Mouse (Mus musculus): ENCODE results near the gene 2210408I21Rik. TPM values are rescaled to one million over a fixed set of nuclear protein-coding genes. Genes with fewer than 3 reads are reported as not detected.

2210408I21Rik gene
- total RNA-seq, 2 experiments from 2014 or later: 19.0 to 21.9 TPM

- DNase-seq (ENCODE audit: low spot score in 2 of 2): peak in 1 of 2 experiments; percentile 26
Observed at GRCm38 (mm10) chr13:77275172-77275747, 139.9 kb downstream of the 2210408I21Rik start.

DNA sequence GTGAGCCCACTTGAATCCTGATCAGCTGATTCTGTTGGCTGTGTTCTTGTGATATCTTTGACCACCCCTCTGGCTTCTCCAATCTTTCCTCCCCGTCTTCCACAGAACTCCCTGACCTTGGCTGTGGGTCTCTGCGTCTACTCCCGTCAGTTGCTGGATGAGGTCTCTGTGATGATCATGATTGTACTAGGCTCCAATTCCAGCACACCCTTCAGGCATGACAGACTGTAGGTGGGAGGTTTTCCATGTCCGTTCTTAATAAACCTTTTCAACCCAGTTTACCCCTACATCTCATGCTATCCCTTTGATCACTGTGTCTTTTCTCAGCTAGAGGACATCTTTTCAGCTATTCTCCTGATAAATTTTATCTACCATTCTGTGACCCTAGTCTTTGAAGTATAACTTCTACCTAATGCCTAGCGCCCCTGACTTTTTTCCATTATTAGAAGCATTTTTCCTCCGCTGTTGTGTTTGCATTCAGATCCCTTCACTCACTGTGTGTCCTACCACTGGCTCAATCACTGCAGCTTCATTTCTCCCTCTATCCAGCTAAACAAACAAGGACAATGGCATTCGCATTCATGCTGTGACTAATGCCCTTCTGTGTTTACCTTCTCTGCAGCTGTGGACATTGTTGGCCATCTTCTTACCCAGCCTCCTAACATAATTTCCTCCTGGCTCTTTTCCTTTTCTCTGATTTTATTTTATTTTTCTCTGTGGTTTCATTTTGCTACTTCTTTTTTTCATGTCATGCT, 143.5 kb downstream of the 2210408I21Rik start:
- DNase-seq (ENCODE audit: low spot score in 2 of 2): no peak

DNA sequence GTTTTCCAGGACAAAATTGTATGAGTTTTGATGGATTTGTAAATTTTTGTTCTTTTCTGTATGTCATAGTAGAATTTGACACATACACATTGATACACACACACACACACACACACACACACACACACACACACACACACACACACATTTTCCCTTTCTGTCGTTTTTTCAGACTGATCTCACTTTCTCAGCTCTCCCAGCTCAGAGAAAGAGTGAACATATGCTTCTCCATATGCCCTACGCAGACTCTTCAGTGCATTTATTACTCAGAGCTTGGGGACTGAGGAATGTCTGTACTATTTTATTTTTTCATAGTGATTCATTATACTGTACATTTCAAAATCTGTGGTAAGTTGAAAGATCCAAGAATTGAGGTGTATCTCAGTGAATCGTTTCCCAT, 160.2 kb downstream of the 2210408I21Rik start:
- peak; percentile 18 to 72 for DNase-seq (ENCODE audit: low spot score in 2 of 2)

GRCm38 (mm10) chr13:77324101-77324500, 188.8 kb downstream of the 2210408I21Rik start:
- DNase-seq (ENCODE audit: low spot score in 2 of 2): no peak

DNA sequence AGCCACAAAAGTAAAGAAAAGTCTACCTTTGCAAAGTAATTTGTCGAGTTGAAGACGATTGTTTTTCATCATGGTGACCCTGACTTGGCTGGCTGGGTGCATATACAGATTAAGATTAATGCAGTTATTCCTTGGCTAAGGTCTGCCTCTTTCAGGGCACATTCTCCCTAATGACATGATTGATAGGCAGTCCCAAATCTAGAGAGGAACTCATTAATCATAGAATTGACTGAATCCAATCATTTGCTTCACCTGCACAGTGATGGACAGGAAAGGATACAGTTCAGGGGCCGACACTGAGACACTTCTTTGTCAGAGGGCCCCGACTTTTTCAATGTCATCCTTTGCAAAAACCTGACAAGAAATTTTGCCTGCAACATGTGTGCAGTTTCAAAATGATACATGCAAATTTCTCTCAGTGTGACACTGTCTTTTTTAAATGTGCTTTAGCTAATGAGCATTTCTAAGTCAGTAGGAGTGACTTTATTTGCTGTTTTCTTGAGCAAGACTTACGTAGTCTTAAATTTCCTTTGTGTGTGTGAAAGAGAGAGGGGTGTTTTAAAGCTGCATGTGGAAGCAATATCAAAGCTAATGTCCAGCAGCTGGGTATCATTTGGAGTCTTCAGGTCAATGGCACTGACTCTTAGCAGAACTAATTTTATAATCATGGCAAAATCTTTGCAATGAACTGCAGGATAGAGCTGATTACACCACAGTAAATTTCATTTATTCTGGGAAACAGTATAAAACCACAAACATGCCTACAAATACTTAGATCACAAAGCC, 191.0 kb downstream of the 2210408I21Rik start:
- no peak for DNase-seq (ENCODE audit: low spot score in 2 of 2)

GRCm38 (mm10) chr13:77342097-77342496, 206.8 kb downstream of the 2210408I21Rik start:
- no peak for DNase-seq (ENCODE audit: low spot score in 2 of 2)

- no peak for DNase-seq (ENCODE audit: low spot score in 2 of 2)
Observed at GRCm38 (mm10) chr13:77385448-77385970, 250.2 kb downstream of the 2210408I21Rik start.

GRCm38 (mm10) chr13:77386001-77386400, 250.7 kb downstream of the 2210408I21Rik start:
- DNase-seq (ENCODE audit: low spot score in 2 of 2): no peak

GRCm38 (mm10) chr13:77388148-77388547, 252.8 kb downstream of the 2210408I21Rik start:
- no peak for DNase-seq (ENCODE audit: low spot score in 2 of 2)

- no peak for DNase-seq (ENCODE audit: low spot score in 2 of 2)
Observed at GRCm38 (mm10) chr13:77389209-77389608, 253.9 kb downstream of the 2210408I21Rik start.

DNA sequence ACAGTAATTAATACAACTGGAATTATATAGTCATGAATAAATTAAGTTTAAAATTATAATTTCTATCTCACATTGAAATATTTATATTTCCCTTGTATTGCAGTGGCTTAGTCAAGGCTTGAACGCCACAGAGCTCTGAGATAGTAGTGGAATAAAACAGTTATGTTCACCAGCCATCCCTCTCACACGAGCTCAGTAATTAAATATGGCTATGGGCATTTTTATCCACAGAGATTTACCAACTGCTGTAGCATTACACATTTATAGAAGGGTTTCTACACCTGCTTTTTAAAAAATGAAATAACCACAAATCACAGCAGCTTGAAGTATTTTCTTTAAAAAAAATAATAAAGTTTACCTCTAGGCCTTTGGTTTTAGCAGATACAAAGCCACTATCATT, 261.0 kb downstream of the 2210408I21Rik start:
- DNase-seq (ENCODE audit: low spot score in 2 of 2): no peak

GRCm38 (mm10) chr13:77396981-77397380, 261.6 kb downstream of the 2210408I21Rik start:
- DNase-seq (ENCODE audit: low spot score in 2 of 2): peak; percentile 12 to 67

GRCm38 (mm10) chr13:77397646-77398045, 262.3 kb downstream of the 2210408I21Rik start:
- peak in 1 of 2 experiments; percentile 26 for DNase-seq (ENCODE audit: low spot score in 2 of 2)

DNA sequence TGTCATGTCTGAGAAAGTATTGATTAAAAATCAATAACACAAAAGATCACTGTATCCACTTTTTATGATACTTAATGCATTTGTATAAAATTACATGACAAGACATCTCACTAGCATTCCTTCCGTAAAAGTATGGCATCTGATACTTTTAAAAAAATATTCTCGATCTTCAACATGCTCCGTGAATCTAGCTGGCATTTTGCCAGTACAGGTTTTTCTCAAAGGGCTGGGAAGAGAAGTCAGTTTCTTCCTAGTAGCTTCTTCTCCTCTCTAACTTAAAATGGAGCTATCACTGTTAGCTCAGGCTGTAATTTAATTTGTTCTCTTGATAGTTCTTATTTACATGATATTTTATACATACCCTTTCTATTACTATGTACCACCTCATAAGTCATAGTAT, 263.1 kb downstream of the 2210408I21Rik start:
- no peak for DNase-seq (ENCODE audit: low spot score in 2 of 2)

DNA sequence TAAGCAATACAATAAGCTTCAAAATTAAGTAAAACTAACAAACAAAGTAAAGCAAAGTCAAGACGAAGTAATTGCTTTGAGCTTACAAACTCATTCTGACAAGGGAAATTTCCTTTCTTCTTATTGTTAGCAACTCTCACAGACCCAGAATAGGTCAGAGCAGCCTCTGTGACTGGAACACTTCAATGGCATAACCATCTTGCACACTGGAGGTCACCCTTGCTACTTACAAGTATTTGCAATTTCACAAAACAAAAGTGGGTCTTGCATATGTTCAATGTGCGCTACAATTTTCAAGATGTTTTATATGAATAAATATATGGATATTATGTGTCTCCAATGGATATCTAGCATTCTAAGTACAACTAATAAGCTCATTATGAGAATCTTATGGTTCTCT, 265.4 kb downstream of the 2210408I21Rik start:
- DNase-seq (ENCODE audit: low spot score in 2 of 2): no peak

DNA sequence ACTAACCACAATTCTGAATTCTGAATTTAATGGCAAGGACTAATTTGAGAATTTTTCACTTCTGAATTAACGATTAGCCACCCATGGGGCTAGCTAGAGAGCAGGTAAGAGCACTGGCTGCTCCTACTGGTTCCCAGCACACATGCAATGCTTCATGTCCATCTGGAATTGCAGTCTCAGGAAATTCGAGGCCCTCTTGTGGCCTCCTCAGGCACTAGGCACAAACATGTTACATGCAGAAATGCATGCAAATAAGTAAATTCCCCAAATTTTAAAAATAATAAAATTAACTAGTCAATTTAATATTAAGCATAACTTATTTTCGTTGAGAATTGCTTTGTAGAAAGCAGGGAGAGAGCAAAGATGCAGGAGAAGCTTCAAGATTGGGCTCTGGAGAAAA, 273.2 kb downstream of the 2210408I21Rik start:
- no peak for DNase-seq (ENCODE audit: low spot score in 2 of 2)

DNA sequence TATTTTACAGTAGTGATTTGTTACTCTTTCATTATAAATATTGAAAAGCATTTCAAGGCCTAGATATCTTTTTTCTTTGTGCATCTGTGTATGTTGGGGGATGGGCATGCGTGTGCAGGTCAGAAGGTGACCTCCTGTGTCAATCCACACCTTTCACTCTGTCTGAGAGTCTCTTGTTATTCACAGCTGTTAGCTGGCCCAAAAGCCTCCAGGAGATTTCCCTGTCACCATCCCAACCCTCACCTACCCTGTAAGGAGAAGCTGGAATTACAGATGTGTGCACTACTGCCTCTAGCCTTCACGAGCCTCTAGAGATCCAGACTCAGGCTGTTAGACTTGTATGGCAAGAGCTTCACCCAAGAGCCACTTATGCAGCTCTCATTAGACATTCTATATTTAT, 274.5 kb downstream of the 2210408I21Rik start:
- no peak for DNase-seq (ENCODE audit: low spot score in 2 of 2)

DNA sequence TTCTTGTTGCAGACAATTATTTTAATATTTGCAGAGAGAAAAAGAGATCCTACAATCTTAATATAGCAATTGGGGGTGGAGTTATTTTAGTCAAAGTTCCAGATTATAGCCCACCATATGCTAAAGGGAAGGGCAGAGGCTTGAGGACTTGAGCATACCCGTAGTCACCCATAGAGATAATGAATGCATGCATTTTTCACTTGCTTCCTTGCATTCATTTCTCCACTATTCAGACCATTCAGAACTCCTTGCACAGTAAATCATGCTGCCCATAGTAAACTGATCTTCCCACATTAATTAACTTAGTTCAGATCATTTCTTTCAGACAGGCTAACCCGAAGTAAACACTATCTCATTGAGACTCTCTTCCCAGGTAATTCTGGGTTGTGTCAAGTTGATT, 277.5 kb downstream of the 2210408I21Rik start:
- no peak for DNase-seq (ENCODE audit: low spot score in 2 of 2)

- DNase-seq (ENCODE audit: low spot score in 2 of 2): no peak
Observed at GRCm38 (mm10) chr13:77450007-77450567, 314.7 kb downstream of the 2210408I21Rik start.

GRCm38 (mm10) chr13:77470093-77470621, 334.8 kb downstream of the 2210408I21Rik start:
- no peak for DNase-seq (ENCODE audit: low spot score in 2 of 2)

DNA sequence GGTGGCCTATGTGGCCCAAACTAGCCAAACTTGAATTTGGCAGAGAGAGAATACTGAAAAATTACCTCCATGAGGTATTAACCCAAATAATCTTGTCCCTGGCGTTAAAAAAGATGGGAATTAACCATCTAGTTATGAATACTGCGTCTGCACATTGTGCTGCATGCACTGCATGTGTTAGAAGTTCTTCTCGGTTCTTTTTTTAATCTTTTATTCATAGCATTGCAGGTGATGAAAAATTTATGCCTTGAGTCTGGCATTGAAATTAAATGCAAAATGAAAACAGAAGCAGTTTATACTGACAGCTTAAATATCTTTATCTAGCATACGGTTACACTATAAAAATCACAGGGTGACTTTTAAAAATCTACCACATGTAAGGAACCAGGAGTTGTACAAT, 341.1 kb downstream of the 2210408I21Rik start:
- no peak for DNase-seq (ENCODE audit: low spot score in 2 of 2)

Measured in layer of hippocampus, adult 18-20 months (tissue).